Mouse (Mus musculus): ENCODE results near the gene Cpne4. TPM values are rescaled to one million over a fixed set of nuclear protein-coding genes. Genes with fewer than 3 reads are reported as not detected.

Cpne4 gene
- total and polyA plus RNA-seq, 3 experiments, result not detected

DNA sequence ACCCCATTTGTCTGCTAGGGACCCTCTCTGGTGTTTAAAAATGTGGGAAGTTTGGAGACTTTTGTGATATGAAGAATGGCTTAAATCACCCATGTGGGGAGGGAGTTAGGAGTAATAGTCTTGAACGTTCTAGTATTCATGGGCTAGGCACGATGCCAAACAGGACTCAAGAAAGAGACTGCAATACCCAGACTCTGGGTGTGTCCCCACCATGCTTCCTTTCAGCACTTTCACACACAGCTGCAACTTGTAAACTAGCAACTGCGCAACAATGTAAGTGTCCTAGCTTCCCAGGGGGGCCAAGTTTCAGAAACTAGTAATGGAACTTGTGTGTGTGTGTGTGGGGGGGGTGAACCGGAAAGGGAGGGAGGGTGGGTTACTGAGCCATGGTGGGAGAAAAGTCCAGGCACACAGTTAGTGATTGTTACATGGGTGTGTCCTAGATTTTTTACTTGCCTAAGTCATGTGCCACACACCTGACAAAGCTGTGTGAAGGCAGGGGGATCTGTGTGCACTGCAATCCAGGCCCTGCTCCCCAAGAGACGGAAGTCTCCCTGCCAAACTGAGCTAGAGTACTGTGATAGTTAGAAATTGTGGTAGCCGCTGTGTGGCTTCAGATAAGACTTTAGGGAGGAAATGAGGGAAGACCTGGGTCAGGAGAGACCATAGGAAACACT lies 307.3 kb downstream of the Cpne4 start:
- Histone ChIP-seq H3K4me3 (ENCODE audit: control insufficient read depth in 1 of 2, insufficient read depth in 1 of 2, low read depth in 2 of 2, low read length in 2 of 2) (no peak overlapping the region), H3K36me3 (ENCODE audit: control insufficient read depth in 1 of 2, insufficient read depth in 2 of 2, low read length in 2 of 2) (no peaks in the 10 kb centered on the region), H3K79me2 (ENCODE audit: control insufficient read depth, insufficient read depth, low read length, poor library complexity) (no peaks in the 10 kb centered on the region), H3K27ac (ENCODE audit: control insufficient read depth, low read depth, low read length) (no peak overlapping the region), H3K9me3 (replicated peaks; ENCODE audit: insufficient read depth, low read length) (no peaks in the 10 kb centered on the region), H3K27me3 (ENCODE audit: control insufficient read depth in 1 of 2, insufficient read depth in 2 of 2, low read length in 2 of 2) (no peaks in the 10 kb centered on the region), H3K9ac (ENCODE audit: control insufficient read depth, low read depth, low read length, poor library complexity, severe bottlenecking) (no peak overlapping the region), H3K4me1 (ENCODE audit: control insufficient read depth in 1 of 2, insufficient read depth in 2 of 2, low read length in 2 of 2) (no peaks in the 10 kb centered on the region)
- no peak for DNase-seq (ENCODE audit: low read depth, low spot score)
- no peak for TF ChIP-seq MXI1 (IDR thresholded peaks at IDR 0.05; ENCODE audit: low read depth, low read length)
- no peak for TF ChIP-seq GATA1 (IDR thresholded peaks at IDR 0.05; ENCODE audit: low read depth, low read length)
- TF ChIP-seq MYC (IDR thresholded peaks at IDR 0.05; ENCODE audit: low read depth, low read length), result no peak
- no peak for TF ChIP-seq NELFE (IDR thresholded peaks at IDR 0.05; ENCODE audit: low read depth, low read length)
- TF ChIP-seq MAFK (IDR thresholded peaks at IDR 0.05; ENCODE audit: borderline replicate concordance, low read depth, low read length), result no peak
- no peak for TF ChIP-seq UBTF (IDR thresholded peaks at IDR 0.05; ENCODE audit: borderline replicate concordance, insufficient read depth, low read depth, low read length)
- TF ChIP-seq MAX (IDR thresholded peaks at IDR 0.05; ENCODE audit: low read length), result no peak
- no peak for TF ChIP-seq BHLHE40 (IDR thresholded peaks at IDR 0.05; ENCODE audit: borderline replicate concordance, low read depth, low read length)
- TF ChIP-seq POLR2AphosphoS5 (IDR thresholded peaks at IDR 0.05; ENCODE audit: borderline replicate concordance, low read depth, low read length), result no peak
- TF ChIP-seq TAL1 (IDR thresholded peaks at IDR 0.05; ENCODE audit: low read length), result no peak
- TF ChIP-seq RCOR1 (IDR thresholded peaks at IDR 0.05; ENCODE audit: low read depth, low read length), result no peak

DNA sequence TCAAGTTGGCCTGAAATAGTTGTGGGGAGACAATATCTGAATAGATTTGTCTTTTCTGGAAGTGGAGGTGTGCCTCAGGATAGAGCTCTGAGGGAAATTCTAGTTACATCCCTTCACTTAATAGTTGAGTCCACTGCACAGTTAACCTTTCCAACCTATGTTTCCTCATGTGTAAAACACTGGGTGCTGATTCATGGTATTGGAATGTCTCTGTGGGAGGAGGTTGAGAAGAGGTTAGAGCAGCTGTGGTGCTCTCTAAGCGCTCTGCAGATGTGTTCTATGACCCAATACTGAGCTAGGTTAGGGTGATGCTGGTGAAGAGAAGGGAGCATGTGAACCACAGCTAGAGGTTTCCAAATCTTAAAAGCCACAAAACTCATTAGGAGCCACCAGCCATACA lies 318.7 kb downstream of the Cpne4 start:
- Histone ChIP-seq H3K4me1 (ENCODE audit: control insufficient read depth in 1 of 2, insufficient read depth in 2 of 2, low read length in 2 of 2) (no peaks in the 10 kb centered on the region), H3K79me2 (ENCODE audit: control insufficient read depth, insufficient read depth, low read length, poor library complexity) (no peaks in the 10 kb centered on the region), H3K27me3 (ENCODE audit: control insufficient read depth in 1 of 2, insufficient read depth in 2 of 2, low read length in 2 of 2) (no peaks in the 10 kb centered on the region), H3K36me3 (ENCODE audit: control insufficient read depth in 1 of 2, insufficient read depth in 2 of 2, low read length in 2 of 2) (no peaks in the 10 kb centered on the region), H3K9ac (ENCODE audit: control insufficient read depth, low read depth, low read length, poor library complexity, severe bottlenecking) (no peak overlapping the region), H3K9me3 (replicated peaks; ENCODE audit: insufficient read depth, low read length) (no peaks in the 10 kb centered on the region), H3K27ac (ENCODE audit: control insufficient read depth, low read depth, low read length) (no peak overlapping the region), H3K4me3 (ENCODE audit: control insufficient read depth in 1 of 2, insufficient read depth in 1 of 2, low read depth in 2 of 2, low read length in 2 of 2) (no peak overlapping the region)
- no peak for DNase-seq (ENCODE audit: low read depth, low spot score)
- TF ChIP-seq HCFC1 (IDR thresholded peaks at IDR 0.05; ENCODE audit: low read depth, low read length), result no peak
- TF ChIP-seq MYB (IDR thresholded peaks at IDR 0.05; ENCODE audit: low read depth, low read length), result no peak
- no peak for TF ChIP-seq MYC (IDR thresholded peaks at IDR 0.05; ENCODE audit: low read depth, low read length)
- TF ChIP-seq SMC3 (IDR thresholded peaks at IDR 0.05; ENCODE audit: low read depth, low read length), result no peak
- TF ChIP-seq USF2 (IDR thresholded peaks at IDR 0.05; ENCODE audit: borderline replicate concordance in 1 of 2, insufficient read depth in 1 of 2, low read depth in 1 of 2, low read length in 2 of 2), result no peak
- no peak for TF ChIP-seq ZC3H11A (IDR thresholded peaks at IDR 0.05; ENCODE audit: low read depth, low read length)
- TF ChIP-seq ETS1 (IDR thresholded peaks at IDR 0.05; ENCODE audit: low read depth, low read length), result no peak
- TF ChIP-seq E2F4 (IDR thresholded peaks at IDR 0.05; ENCODE audit: borderline replicate concordance, low read depth, low read length), result no peak
- TF ChIP-seq EP300 (IDR thresholded peaks at IDR 0.05; ENCODE audit: low read depth in 1 of 2, low read length in 2 of 2), result no peak
- no peak for TF ChIP-seq MAZ (IDR thresholded peaks at IDR 0.05; ENCODE audit: low read depth, low read length)
- TF ChIP-seq UBTF (IDR thresholded peaks at IDR 0.05; ENCODE audit: borderline replicate concordance, insufficient read depth, low read depth, low read length), result no peak
- TF ChIP-seq CHD2 (IDR thresholded peaks at IDR 0.05; ENCODE audit: low read length), result no peak

Data from MEL (cell line).